Mouse (Mus musculus) bone marrow, adult 2 months (tissue): Measurements from ENCODE around the gene Kctd19.

Experiments
- CTCF ChIP-seq: fragments of 200-500 bp; IDR thresholded peaks from 2 replicates; pipeline ENCODE4 v1.5.1; 2011; ENCODE audit warnings: low read length, control low read depth; ENCODE audit not compliant: control insufficient read depth, insufficient read depth
- POLR2A ChIP-seq: fragments of 200-500 bp; IDR thresholded peaks from 2 replicates; pipeline ENCODE4 v1.6.1; 2011; ENCODE audit warnings: low read depth, mild to moderate bottlenecking, control low read depth, low read length, borderline replicate concordance; ENCODE audit not compliant: control insufficient read depth

GRCm38 (mm10) chr8:105419800-105420199, 6.5 kb upstream of the Kctd19 start:
- no peak for TF ChIP-seq POLR2A
- no peak for TF ChIP-seq CTCF
